Mouse (Mus musculus) brain, embryonic 18.5 days (tissue): ENCODE data around the gene Mettl26.

ENCODE experiments used
- DNase-seq: peaks from one replicate; pipeline ENCODE4 v3.0.0-alpha.2; 2012; ENCODE audit warnings: low read depth, low spot score

The Mettl26 gene

DNA sequence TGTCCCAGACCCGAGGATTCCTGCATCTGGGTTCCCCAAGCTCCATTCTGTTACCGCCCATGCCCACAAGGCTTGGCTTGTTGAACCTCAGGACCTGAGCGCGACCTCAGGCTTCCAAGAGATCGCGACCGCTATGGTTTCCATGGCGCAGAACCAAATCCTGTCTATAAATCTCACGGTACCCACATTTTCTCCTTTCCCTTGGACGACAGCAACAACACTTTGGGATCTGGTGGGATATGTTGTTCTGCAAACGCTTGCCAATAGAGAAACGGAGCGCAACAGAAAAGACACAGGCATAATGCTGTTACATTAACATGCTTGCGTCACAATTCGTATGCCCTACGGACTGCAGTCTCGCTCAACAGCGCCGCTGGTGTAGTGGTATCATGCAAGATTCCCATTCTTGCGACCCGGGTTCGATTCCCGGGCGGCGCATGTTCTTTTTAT is at the start of gene Mettl26:
Mettl26 (plus strand) TSS at position 354 of the 450 bp plus-strand sequence.
- DNase-seq: peak; percentile 87

DNA sequence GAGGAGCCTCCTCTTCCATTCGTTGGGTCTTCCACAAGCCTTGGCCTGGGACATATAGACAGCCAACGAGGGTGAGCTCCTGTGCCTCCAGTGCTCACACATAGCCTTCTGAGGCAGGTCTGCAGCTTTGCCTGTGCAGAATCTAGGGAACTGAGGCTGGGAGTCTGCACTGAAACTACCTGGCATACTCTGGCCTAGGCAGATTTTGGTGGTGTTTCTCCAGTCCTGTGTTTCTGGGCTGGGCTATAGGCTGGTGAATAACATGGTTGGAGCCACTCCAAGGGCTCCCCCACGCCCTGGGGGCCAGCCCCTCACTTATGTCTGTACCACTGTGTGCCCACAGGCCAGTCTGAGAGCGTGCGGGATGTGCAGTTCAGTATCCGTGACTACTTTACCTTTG is 49.6 kb upstream of the Mettl26 start:
- DNase-seq: no peak

DNA sequence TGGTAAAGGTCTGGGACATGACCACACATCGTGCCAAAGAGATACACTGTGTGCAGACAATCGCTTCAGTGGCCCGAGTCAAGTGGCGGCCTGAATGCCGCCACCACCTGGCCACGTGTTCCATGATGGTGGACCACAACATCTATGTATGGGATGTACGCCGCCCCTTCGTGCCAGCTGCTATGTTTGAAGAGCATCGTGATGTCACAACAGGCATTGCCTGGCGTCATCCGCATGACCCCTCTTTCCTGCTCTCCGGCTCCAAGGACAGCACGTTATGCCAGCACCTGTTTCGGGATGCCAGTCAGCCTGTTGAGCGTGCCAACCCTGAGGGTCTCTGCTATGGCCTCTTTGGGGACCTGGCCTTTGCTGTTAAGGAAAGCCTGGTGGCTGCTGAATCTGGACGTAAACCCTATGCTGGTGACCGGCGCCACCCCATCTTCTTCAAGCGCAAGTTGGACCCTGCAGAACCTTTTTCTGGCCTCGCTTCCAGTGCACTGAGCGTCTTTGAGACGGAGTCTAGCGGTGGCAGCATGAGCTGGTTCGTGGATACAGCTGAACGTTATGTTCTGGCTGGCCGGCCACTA is 48.8 kb upstream of the Mettl26 start:
- no peak for DNase-seq

- no peak for DNase-seq
Observed at GRCm38 (mm10) chr17:25827011-25827410, 47.9 kb upstream of the Mettl26 start.

DNA sequence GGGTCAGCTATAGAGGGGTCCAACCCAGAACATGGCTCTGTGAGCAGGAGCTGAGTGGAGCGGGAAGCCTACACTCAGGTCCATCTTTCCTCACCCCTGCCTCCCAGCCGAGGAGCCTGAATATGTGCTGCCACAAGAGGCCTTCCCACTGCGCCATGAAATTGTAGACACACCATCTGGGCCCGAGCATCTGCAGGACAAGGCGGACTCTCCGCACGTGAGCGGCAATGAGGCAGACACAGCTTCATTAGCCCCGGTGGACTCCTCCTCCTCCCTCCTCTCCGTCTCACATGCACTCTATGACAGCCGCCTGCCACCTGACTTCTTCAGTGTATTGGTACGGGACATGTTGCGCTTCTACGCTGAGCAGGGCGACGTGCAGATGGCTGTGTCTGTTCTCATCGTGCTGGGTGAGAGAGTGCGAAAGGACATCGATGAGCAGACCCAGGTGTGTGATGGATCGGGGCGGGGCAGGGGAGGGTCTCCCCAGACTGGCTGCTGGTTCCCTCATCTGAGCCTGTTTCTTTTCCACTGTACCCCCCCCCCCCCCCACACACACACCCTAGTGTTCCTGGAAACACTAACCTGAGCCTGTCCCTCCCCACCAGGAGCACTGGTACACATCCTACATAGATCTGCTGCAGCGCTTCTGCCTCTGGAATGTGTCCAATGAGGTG is 47.2 kb upstream of the Mettl26 start:
- no peak for DNase-seq

- DNase-seq: no peak
Observed at GRCm38 (mm10) chr17:25828223-25828594, 46.7 kb upstream of the Mettl26 start.

GRCm38 (mm10) chr17:25828712-25829557 is 45.9 kb upstream of the Mettl26 start, which contains the start of gene Jmjd8:
TSS of gene Jmjd8 (plus strand) at chr17:25828867.
- DNase-seq: peak; percentile 82

DNA sequence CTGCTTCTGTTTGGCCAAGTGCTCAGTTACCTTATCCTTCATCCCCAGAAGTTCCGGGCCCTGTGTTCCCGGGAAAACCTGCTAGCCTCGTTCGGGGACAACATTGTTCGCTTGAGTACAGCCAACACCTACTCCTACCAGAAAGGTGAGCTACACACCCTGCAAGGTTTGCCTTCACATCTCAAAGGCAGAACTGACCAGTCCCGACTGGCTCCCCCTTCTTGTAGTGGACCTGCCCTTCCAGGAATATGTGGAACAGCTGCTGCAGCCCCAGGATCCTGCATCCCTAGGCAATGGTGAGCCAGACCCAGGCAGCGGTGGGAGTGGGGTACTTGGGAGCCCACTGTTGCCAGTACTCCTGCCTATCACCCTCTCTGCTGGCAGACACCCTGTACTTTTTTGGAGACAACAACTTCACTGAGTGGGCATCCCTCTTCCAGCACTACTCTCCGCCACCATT is 45.3 kb upstream of the Mettl26 start:
- DNase-seq: no peak

DNA sequence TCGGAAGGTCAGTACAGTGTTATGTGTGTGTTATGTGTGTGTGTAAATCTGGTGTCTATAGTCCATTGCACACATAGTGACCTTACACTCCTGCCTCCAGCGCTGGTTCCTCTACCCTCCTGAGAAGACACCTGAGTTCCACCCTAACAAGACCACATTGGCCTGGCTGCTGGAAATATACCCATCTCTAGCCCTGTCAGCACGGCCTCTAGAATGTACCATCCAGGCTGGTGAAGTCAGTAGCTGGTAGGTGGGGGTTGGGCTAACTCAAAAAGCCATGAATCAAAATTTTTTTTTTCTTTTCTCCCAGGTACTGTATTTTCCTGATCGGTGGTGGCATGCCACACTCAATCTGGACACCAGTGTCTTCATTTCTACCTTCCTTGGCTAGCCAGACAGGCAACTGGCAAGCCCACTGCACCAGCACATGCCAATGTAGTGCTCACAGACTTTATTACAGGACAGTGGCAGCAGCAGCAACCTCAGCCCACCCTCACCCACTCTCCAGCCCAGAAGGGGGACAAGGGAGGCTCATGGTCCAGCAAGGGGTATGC is 44.6 kb upstream of the Mettl26 start:
- no peak for DNase-seq

GRCm38 (mm10) chr17:25830806-25831431 is 44.0 kb upstream of the Mettl26 start:
- DNase-seq: no peak

DNA sequence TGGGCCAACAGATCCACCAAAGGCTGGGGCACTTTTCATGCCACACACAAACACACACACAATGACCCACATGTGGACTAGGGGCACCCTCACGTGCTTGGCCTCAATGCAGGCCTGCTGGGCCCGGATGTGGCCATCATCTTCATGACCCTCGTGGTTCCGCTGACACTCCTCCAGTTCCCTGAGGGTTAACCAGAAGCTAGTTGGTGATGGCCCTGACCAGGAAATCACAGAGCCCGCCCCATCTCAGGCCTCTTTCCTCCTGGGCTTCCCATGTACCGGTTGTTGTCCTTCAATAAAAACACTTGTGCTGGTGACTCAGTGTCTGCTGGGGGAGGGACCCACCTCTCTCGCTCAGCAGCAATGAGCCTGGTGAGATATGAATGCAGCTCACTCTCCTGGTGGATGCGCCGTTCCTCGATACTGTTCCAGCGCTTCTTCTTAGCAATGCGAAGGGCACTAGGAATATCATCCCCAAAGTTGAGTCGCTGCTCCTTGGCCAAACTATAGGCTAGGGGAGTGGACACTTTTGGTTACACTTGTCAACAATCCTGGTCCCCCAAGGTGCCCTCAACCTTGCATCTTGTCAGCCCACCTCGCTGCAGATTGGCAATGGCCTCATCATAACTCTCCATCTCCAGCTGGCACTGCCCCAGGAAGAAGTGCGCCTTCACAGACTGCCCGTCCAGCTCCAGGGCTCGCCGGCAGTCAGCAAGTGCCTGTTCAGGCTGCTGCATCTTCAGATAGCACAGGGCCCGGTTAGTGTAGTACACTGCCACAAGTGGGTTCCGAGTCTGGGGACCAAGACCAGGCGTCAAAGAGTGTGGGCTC is 43.2 kb upstream of the Mettl26 start:
- DNase-seq: no peak

DNA sequence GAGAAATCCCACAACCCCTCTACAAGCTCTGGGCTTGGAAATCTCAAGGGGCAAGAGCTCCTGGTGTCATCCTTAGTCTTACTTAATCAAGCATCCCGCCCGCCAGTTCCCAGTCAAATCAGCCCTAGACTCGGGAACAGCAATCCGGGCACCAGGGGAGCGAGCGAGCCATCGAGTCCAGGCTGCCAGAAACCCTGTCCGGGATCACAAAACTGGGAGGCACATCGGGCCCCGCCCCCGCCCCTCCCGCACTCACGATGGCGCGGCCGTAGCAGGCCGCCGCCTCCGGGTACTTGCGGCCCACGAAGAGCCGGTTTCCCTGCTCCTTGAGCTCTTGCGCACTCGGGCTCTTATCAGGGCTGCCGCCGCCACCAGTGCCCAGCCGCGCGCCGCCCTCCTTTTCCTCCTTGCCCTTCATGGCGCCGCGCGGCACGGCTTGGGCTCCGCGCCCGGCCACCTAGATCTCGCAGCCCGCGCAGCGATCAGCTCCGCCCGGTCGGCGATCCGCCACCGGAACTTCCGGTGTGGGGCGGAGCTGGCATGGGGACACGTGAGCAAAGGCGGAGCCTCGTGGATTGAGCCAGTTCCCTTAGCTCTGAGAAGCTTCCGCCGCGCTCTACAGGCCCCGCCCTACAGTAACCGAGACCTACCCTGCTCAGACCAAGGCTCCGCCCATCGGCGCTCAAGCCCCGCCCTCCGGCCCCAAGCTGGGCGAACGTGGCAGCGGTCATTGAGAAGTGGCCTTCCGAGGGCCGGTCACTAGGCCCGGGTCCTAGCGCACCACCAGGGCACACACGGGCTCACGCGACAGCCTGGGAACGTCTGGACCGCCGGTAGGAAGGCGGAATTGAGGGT is 42.2 kb upstream of the Mettl26 start:
- peak; percentile 95 for DNase-seq

- DNase-seq: peak; percentile 70
Observed at GRCm38 (mm10) chr17:25833291-25833663, 41.6 kb upstream of the Mettl26 start, which contains the start of gene Stub1. TSS of gene Stub1 (minus strand) at chr17:25833404.

GRCm38 (mm10) chr17:25833961-25834594 is 40.8 kb upstream of the Mettl26 start:
- no peak for DNase-seq

GRCm38 (mm10) chr17:25834595-25835222 is 40.2 kb upstream of the Mettl26 start:
- no peak for DNase-seq

- DNase-seq: no peak
Observed at GRCm38 (mm10) chr17:25835301-25835700, 39.6 kb upstream of the Mettl26 start.

- DNase-seq: no peak
Observed at GRCm38 (mm10) chr17:25835816-25836215, 39.1 kb upstream of the Mettl26 start.

- DNase-seq: no peak
Observed at GRCm38 (mm10) chr17:25836397-25837075, 38.3 kb upstream of the Mettl26 start.
